Mouse (Mus musculus): ENCODE results near the gene Slc4a2. TPM values are rescaled to one million over a fixed set of nuclear protein-coding genes. Genes with fewer than 3 reads are reported as not detected.
A peak's percentile ranks its signal among the peaks of the same experiment; 100 is the strongest.

Slc4a2 gene
- polyA plus RNA-seq, 1 experiment from 2014 or later: 8.3 TPM

GRCm38 (mm10) chr5:24412063-24412462 lies 11.6 kb upstream of the Slc4a2 start:
- no peak overlapping the region for H3K27ac ChIP-seq (ENCODE audit: low read depth)
- H3K4me2 ChIP-seq (ENCODE audit: low read depth, low read length): no peak overlapping the region
- ATAC-seq: no peak
- TF ChIP-seq EP300 (IDR thresholded peaks at IDR 0.05; ENCODE audit: low read depth) (no peak), CTCF (IDR thresholded peaks at IDR 0.05; ENCODE audit: low read depth) (no peak)
- no peak for DNase-seq
- H3K27me3 ChIP-seq (ENCODE audit: insufficient read depth, low read length): no peaks in the 10 kb centered on the region
- no peak overlapping the region for H3K9ac ChIP-seq (replicated peaks)
- no peaks in the 10 kb centered on the region for H3K9me3 ChIP-seq (ENCODE audit: low read length)
- no peak overlapping the region for H3K4me3 ChIP-seq (ENCODE audit: low read depth, low read length)
- WGBS (ENCODE audit: insufficient replicate concordance): 64% methylated on average over 2 of the region's 2 CpGs
- no peaks in the 10 kb centered on the region for H3K4me1 ChIP-seq (ENCODE audit: insufficient read depth)
- peaks cover 7% of the 10 kb centered on the region for H3K36me3 ChIP-seq (replicated peaks; ENCODE audit: insufficient read depth, low read length)

GRCm38 (mm10) chr5:24413042-24413693 lies 10.5 kb upstream of the Slc4a2 start, which contains the start of gene Asic3:
TSS of gene Asic3 (plus strand) at chr5:24413392.
- Histone ChIP-seq H3K27me3 (ENCODE audit: insufficient read depth, low read length) (no peaks in the 10 kb centered on the region), H3K27ac (ENCODE audit: low read depth) (no peak within 1 kb of the TSS), H3K36me3 (replicated peaks; ENCODE audit: insufficient read depth, low read length) (0 out of 2 replicates have a peak, but pooled peaks cover 2% of the 10 kb centered on the region), H3K9me3 (ENCODE audit: low read length) (no peaks in the 10 kb centered on the region), H3K9ac (replicated peaks) (no peak within 1 kb of the TSS), H3K4me1 (ENCODE audit: insufficient read depth) (no peaks in the 10 kb centered on the region), H3K4me3 (ENCODE audit: low read depth, low read length) (no peak within 1 kb of the TSS), H3K4me2 (ENCODE audit: low read depth, low read length) (no peak within 1 kb of the TSS)
- TF ChIP-seq EP300 (IDR thresholded peaks at IDR 0.05; ENCODE audit: low read depth) (no peak), CTCF (IDR thresholded peaks at IDR 0.05; ENCODE audit: low read depth) (no peak)
- ATAC-seq: no peak
- 36% methylated on average over 11 of the region's 11 CpGs for WGBS (ENCODE audit: insufficient replicate concordance)
- no peak for DNase-seq

- Histone ChIP-seq H3K27ac (ENCODE audit: low read depth) (no peak overlapping the region), H3K4me2 (ENCODE audit: low read depth, low read length) (no peak overlapping the region), H3K9me3 (ENCODE audit: low read length) (no peaks in the 10 kb centered on the region), H3K27me3 (ENCODE audit: insufficient read depth, low read length) (no peaks in the 10 kb centered on the region), H3K4me3 (ENCODE audit: low read depth, low read length) (no peak overlapping the region), H3K9ac (replicated peaks) (no peak overlapping the region), H3K4me1 (ENCODE audit: insufficient read depth) (no peaks in the 10 kb centered on the region), H3K36me3 (replicated peaks; ENCODE audit: insufficient read depth, low read length) (0 out of 2 replicates have a peak, but pooled peaks cover 2% of the 10 kb centered on the region)
- ATAC-seq: no peak
- DNase-seq: no peak
- TF ChIP-seq CTCF (IDR thresholded peaks at IDR 0.05; ENCODE audit: low read depth) (no peak), EP300 (IDR thresholded peaks at IDR 0.05; ENCODE audit: low read depth) (no peak)
- WGBS (ENCODE audit: insufficient replicate concordance): 80% methylated on average over 13 of the region's 13 CpGs
These were observed 9.7 kb upstream of the Slc4a2 start for GRCm38 (mm10) chr5:24413938-24414337.

GRCm38 (mm10) chr5:24416222-24416736 lies 7.4 kb upstream of the Slc4a2 start:
- ATAC-seq (peak; percentile 75), DNase-seq (peak; percentile 71)
- Histone ChIP-seq H3K9ac (replicated peaks) (no peak overlapping the region), H3K27ac (ENCODE audit: low read depth) (no peak overlapping the region), H3K36me3 (replicated peaks; ENCODE audit: insufficient read depth, low read length) (peaks cover 11% of the 10 kb centered on the region; the same call in 1 of the 2 replicates), H3K27me3 (ENCODE audit: insufficient read depth, low read length) (no peaks in the 10 kb centered on the region), H3K4me3 (ENCODE audit: low read depth, low read length) (no peak overlapping the region), H3K4me2 (ENCODE audit: low read depth, low read length) (peak overlapping the region; percentile 26; the same call in 1 of the 2 replicates), H3K9me3 (ENCODE audit: low read length) (no peaks in the 10 kb centered on the region), H3K4me1 (ENCODE audit: insufficient read depth) (no peaks in the 10 kb centered on the region)
- 5% methylated on average over 21 of the region's 21 CpGs for WGBS (ENCODE audit: insufficient replicate concordance)
- TF ChIP-seq EP300 (IDR thresholded peaks at IDR 0.05; ENCODE audit: low read depth): no peak
- peak; percentile 76 for TF ChIP-seq CTCF (IDR thresholded peaks at IDR 0.05; ENCODE audit: low read depth)

- no peak for TF ChIP-seq CTCF (IDR thresholded peaks at IDR 0.05; ENCODE audit: low read depth)
- TF ChIP-seq EP300 (IDR thresholded peaks at IDR 0.05; ENCODE audit: low read depth): no peak
- 81% methylated on average over 10 of the region's 10 CpGs for WGBS (ENCODE audit: insufficient replicate concordance)
- H3K4me1 ChIP-seq (ENCODE audit: insufficient read depth): 0 out of 2 replicates have a peak, but pooled peaks cover under 1% of the 10 kb centered on the region
- ATAC-seq: no peak
- H3K9ac ChIP-seq (replicated peaks): no peak overlapping the region
- H3K9me3 ChIP-seq (ENCODE audit: low read length): no peaks in the 10 kb centered on the region
- peaks cover 11% of the 10 kb centered on the region; the same call in 1 of the 2 replicates for H3K36me3 ChIP-seq (replicated peaks; ENCODE audit: insufficient read depth, low read length)
- H3K4me2 ChIP-seq (ENCODE audit: low read depth, low read length): no peak overlapping the region
- no peak for DNase-seq
- H3K4me3 ChIP-seq (ENCODE audit: low read depth, low read length): no peak overlapping the region
- H3K27ac ChIP-seq (ENCODE audit: low read depth): no peak overlapping the region
- H3K27me3 ChIP-seq (ENCODE audit: insufficient read depth, low read length): no peaks in the 10 kb centered on the region
These were observed 6.0 kb upstream of the Slc4a2 start for GRCm38 (mm10) chr5:24417587-24417986.

GRCm38 (mm10) chr5:24420381-24420780 lies 3.3 kb upstream of the Slc4a2 start:
- TF ChIP-seq EP300 (IDR thresholded peaks at IDR 0.05; ENCODE audit: low read depth) (no peak), CTCF (IDR thresholded peaks at IDR 0.05; ENCODE audit: low read depth) (no peak)
- Histone ChIP-seq H3K27me3 (ENCODE audit: insufficient read depth, low read length) (no peaks in the 10 kb centered on the region), H3K36me3 (replicated peaks; ENCODE audit: insufficient read depth, low read length) (peaks cover 11% of the 10 kb centered on the region; the same call in 1 of the 2 replicates), H3K9me3 (ENCODE audit: low read length) (no peaks in the 10 kb centered on the region), H3K4me1 (ENCODE audit: insufficient read depth) (peaks cover 5% of the 10 kb centered on the region; the same call in 1 of the 2 replicates), H3K27ac (ENCODE audit: low read depth) (no peak overlapping the region), H3K4me3 (ENCODE audit: low read depth, low read length) (no peak overlapping the region), H3K4me2 (ENCODE audit: low read depth, low read length) (no peak overlapping the region), H3K9ac (replicated peaks) (no peak overlapping the region)
- 91% methylated on average over 9 of the region's 9 CpGs for WGBS (ENCODE audit: insufficient replicate concordance)
- DNase-seq: no peak
- no peak for ATAC-seq

All from liver, postnatal 0 days (tissue).